Mouse (Mus musculus) heart, postnatal 0 days (tissue): ENCODE data around the gene Smim1.

Experiments used
- CTCF ChIP-seq: IDR thresholded peaks from 2 replicates; pipeline ENCODE4 v1.5.1; 2016; ENCODE audit warnings: antibody characterized with exemption, control low read depth, low read depth
- EP300 ChIP-seq: IDR thresholded peaks from 2 replicates; pipeline ENCODE4 v1.6.1; 2016; ENCODE audit warnings: antibody characterized with exemption, low read depth

DNA sequence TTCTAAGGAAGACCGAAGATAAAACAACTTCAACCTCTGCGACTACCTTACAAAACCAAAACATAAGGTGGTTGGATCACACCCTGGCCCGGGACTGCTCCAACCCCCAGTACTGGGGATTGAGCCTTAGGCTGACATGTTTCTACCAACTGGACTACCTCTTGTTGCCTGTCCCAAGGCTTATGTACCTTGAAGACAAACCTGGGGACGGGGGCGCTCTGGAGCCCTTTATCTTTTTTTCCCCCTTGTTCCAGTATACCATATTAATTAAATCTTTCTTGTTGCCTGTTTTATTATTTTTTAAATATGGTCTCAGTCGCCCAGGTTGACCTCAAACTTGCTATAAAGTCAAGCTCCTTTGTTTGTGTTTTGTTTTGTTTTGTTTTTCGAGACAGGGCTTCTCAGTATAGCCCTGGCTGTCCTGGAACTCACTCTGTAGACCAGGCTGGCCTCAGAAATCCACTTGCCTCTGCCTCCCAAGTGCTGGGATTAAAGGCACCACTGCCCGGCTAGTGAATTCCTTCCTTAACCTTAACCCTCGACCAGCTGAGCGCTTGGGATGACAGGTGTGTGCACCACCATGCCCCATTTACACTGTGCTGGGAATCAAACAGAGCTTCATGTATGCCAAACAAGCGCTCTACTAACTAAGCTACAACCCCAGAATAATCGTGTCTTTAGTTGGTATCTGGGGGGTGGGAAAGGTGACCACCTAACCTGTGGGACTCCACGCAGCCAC lies 15.0 kb downstream of the Smim1 start:
- TF ChIP-seq CTCF, result no peak
- no peak for TF ChIP-seq EP300
